Mouse (Mus musculus) liver, embryonic 14.5 days (tissue): ENCODE data around the gene Bnc2.

ENCODE experiments used
- CTCF ChIP-seq: IDR thresholded peaks from 2 replicates; pipeline ENCODE4 v1.5.1; 2016; ENCODE audit warnings: antibody characterized with exemption, low read depth, control low read depth
- EP300 ChIP-seq: IDR thresholded peaks from 2 replicates; pipeline ENCODE4 v1.6.1; 2016; ENCODE audit warnings: antibody characterized with exemption, low read depth

DNA sequence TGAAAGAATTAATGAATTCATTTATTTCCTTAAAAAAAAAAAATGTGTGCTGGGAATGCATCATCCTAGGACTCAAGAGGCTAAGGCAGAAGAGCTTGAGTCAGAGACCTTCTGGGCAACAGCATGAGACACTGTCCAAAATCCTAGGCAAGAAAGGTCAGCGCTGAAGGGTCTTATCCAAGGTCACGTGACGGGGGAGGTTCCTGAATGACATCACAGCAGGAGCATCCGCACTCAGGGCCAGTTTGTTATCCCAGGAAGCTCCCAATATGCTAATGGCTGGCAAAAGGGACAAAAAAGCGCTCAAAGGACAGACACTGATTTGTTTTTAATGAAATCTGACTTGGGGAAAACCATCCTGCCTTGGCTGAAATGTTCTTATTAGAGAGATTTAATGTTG lies 153.5 kb downstream of the Bnc2 start:
- TF ChIP-seq EP300 (no peak), CTCF (no peak)
